ENCODE assay signal across 8 mouse cellular contexts in genomic region chr4:44756134-44756951, GRCm38 (mm10). TPM values are rescaled to one million over a fixed set of nuclear protein-coding genes. Genes with fewer than 3 reads are reported as not detected.
DNase-seq lines count a peak whose midpoint lies in the region; ATAC-seq and TF ChIP-seq lines count a peak whose summit lies in the region.

No protein-coding gene starts in this region.

- ATAC-seq in Patski: peak; percentile 97
- ATAC-seq in hindbrain, embryonic 13.5 days (ENCODE audit: low FRiP score): peak; percentile 99

- POLR2A ChIA-PET in Patski (lab: Charles Lee): no interaction called here

- peak overlapping the region; percentile 86 for H3K4me3 ChIP-seq in hindbrain, embryonic 13.5 days

- peak overlapping the region; percentile 94 for H3K27ac ChIP-seq in hindbrain, embryonic 13.5 days

- in situ Hi-C loops in Patski (cut with MboI; ENCODE audit: low pct_unique_long_range_greater_than_20kb): no loop called here

- no peaks in the 10 kb centered on the region for H3K36me3 ChIP-seq in hindbrain, embryonic 13.5 days

- TF ChIP-seq CTCF in Patski (IDR thresholded peaks at IDR 0.05): no peak

- H3K27me3 ChIP-seq in Patski: no peaks in the 10 kb centered on the region
- H3K27me3 ChIP-seq in hindbrain, embryonic 13.5 days: no peaks in the 10 kb centered on the region

- no peaks in the 10 kb centered on the region for H3K9me3 ChIP-seq in hindbrain, embryonic 13.5 days

- peaks cover 12% of the 10 kb centered on the region for H3K4me1 ChIP-seq in hindbrain, embryonic 13.5 days (replicated peaks)

- H3K9ac ChIP-seq in hindbrain, embryonic 13.5 days: peak overlapping the region; percentile 90

- peak overlapping the region; percentile 73 for H3K4me2 ChIP-seq in hindbrain, embryonic 13.5 days

- WGBS in hindbrain, embryonic 13.5 days: under 1% methylated on average over 60 of the region's 60 CpGs

- CTCF ChIA-PET in Patski (lab: Charles Lee): no interaction called here

- DNase-seq in Patski (ENCODE audit: low read depth, low spot score): peak; percentile 85
- peak; percentile 93 for DNase-seq in cerebellum, postnatal 14 days
- peak; percentile 86 to 90 for DNase-seq in frontal cortex, postnatal 14 days (ENCODE audit: low spot score in 2 of 2)
- DNase-seq in layer of hippocampus, postnatal 25 days (ENCODE audit: extremely low spot score in 1 of 2, low spot score in 1 of 2): peak; percentile 80 to 84
- DNase-seq in lung, postnatal 25 days (ENCODE audit: low spot score): peak; percentile 97
- peak; percentile 93 for DNase-seq in retina, embryonic 14.5 days (ENCODE audit: low spot score)
- peak; percentile 88 for DNase-seq in thymus, postnatal 4 days

RNA-seq across cellular contexts. Expression of gene Zcchc7, which starts 0.7 kb away (rescaled TPM):
- 22.1 TPM for polyA plus RNA-seq in Patski (2021)
- 40.3 and 43.7 TPM in 2 replicates for polyA plus RNA-seq in hindbrain, embryonic 13.5 days (2015; fragmentation: Nextera tagmentation; extraction: Ambion mirVana)
- total RNA-seq in layer of hippocampus, postnatal 25 days (2021): 10 to 100 TPM; 48.8 to 70.9 TPM

RNA-seq across cellular contexts. Expression of gene Pax5, which starts 46.1 kb away (rescaled TPM):
- not detected for polyA plus RNA-seq in Patski (2021)
- polyA plus RNA-seq in hindbrain, embryonic 13.5 days (2015; fragmentation: Nextera tagmentation; extraction: Ambion mirVana): 2.8 and 6.1 TPM in 2 replicates
- under 1 TPM; 0.07 to 0.21 TPM for total RNA-seq in layer of hippocampus, postnatal 25 days (2021)

Comparison
In these comparisons a context has a peak if more than half of its experiments do, and no peak if none do; other contexts are left out.
1. Peak in every context shown above with its lines: DNase-seq, ATAC-seq, H3K4me3 ChIP-seq and H3K27ac ChIP-seq.